Mouse (Mus musculus): ENCODE results near the gene Nectin1. TPM values are rescaled to one million over a fixed set of nuclear protein-coding genes. Genes with fewer than 3 reads are reported as not detected.

Nectin1 gene
- polyA plus RNA-seq, 1 experiment, result 26.4 TPM

DNA sequence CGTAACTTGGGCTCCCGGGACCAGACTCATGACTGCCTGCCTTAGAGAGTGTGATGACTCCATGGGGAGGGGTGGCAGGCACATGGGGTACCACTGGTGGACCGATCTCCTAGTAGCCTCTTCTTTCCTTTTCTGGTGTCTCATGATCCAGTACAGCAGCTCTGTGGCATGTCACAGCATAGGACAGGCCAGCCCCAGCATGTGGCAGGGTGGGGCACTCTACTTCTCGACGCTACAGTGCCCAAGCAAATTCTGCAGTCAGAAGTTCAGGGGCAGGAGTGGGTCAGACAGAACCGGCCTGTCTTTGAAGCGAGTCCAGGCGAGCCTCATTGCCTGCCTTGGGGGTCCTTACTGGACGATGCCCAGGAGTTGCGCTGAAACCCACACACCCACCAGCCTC lies 13.4 kb downstream of the Nectin1 start:
- H3K4me3 ChIP-seq (replicated peaks; ENCODE audit: extremely low read depth, low read depth, low read length), result no peak overlapping the region
- 80% methylated on average over 10 of the region's 10 CpGs for WGBS
- TF ChIP-seq POLR2A (IDR thresholded peaks at IDR 0.05; ENCODE audit: borderline replicate concordance, extremely low read depth, low read depth, low read length) (no peak), CTCF (IDR thresholded peaks at IDR 0.05; ENCODE audit: insufficient read depth, low read length) (no peak)
- H3K4me1 ChIP-seq (ENCODE audit: control insufficient read depth, insufficient read depth, low read length), result no peaks in the 10 kb centered on the region
- no peak for DNase-seq

DNA sequence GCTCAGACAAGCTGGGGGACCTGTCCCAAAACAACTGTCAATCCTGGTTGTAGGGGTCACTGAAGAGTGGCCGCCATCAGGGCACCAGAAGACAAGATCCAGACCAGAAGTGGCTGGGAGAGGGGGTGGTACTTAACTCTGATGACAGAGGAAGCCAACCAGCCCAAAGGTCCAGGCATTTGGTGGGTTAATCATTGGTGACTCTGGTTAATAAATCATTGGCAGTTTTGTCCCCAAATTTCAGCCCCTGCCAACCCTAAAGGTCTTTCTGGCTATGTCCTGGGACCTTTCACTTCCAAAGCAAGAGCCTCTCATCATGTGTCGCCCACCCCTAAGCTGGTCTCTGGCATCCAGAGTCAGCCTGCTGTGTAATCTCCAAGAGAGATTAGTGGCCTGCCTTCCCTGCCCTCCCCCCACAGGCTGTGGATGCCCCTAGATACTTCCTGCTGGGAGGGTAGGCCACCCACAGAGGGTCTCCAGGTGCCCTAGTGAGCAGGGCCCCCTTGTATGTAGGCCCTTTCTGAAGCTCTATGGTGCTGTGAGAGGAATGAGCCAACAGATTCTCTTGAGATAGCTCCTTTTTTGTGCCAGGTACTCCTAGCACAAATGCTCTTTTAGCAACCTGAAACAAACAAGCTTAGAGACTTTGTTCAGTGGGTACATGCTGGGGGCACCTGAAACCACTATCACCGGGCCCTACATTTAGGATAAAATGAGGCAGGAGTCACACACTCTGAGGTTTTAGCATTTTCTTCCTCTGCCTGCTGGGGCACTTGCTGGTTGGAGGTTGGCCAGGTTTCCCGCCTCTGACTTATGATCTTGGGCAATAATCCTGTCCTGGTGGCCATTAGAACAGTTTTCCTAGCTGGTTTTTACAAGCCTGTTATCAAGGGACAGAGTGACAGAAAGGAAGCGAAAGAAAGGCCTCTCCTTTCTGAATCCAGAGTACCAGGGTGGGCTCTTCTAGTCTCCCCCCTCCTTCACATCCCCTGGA lies 14.5 kb downstream of the Nectin1 start:
- Histone ChIP-seq H3K4me1 (ENCODE audit: control insufficient read depth, insufficient read depth, low read length) (no peaks in the 10 kb centered on the region), H3K4me3 (replicated peaks; ENCODE audit: extremely low read depth, low read depth, low read length) (no peak overlapping the region)
- WGBS, result 68% methylated on average over 5 of the region's 5 CpGs
- TF ChIP-seq POLR2A (IDR thresholded peaks at IDR 0.05; ENCODE audit: borderline replicate concordance, extremely low read depth, low read depth, low read length), result no peak
- no peak for TF ChIP-seq CTCF (IDR thresholded peaks at IDR 0.05; ENCODE audit: insufficient read depth, low read length)
- no peak for DNase-seq

DNA sequence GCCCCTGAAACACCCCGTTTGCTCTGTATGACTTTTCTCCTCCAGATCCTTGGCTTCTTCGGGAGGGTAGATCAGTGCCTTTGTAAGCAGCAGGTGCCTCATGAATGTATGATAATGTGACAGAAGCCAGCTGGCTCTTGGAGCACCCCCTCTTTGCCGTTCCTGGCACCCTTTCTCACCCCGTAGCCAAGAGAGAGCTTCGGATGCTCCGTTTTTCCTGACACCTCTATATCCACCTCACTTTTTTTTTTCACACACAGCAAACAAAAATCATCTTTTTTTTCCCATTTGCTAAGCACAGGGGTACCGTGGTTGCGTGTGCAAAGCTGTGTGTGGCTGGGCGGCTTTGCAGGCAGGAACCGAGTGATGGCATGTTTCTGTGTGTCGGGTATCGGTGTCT lies 16.3 kb downstream of the Nectin1 start:
- TF ChIP-seq POLR2A (IDR thresholded peaks at IDR 0.05; ENCODE audit: borderline replicate concordance, extremely low read depth, low read depth, low read length), result no peak
- no peak for TF ChIP-seq CTCF (IDR thresholded peaks at IDR 0.05; ENCODE audit: insufficient read depth, low read length)
- no peaks in the 10 kb centered on the region for H3K4me1 ChIP-seq (ENCODE audit: control insufficient read depth, insufficient read depth, low read length)
- H3K4me3 ChIP-seq (replicated peaks; ENCODE audit: extremely low read depth, low read depth, low read length), result no peak overlapping the region
- WGBS, result 78% methylated on average over 12 of the region's 12 CpGs
- DNase-seq, result no peak

DNA sequence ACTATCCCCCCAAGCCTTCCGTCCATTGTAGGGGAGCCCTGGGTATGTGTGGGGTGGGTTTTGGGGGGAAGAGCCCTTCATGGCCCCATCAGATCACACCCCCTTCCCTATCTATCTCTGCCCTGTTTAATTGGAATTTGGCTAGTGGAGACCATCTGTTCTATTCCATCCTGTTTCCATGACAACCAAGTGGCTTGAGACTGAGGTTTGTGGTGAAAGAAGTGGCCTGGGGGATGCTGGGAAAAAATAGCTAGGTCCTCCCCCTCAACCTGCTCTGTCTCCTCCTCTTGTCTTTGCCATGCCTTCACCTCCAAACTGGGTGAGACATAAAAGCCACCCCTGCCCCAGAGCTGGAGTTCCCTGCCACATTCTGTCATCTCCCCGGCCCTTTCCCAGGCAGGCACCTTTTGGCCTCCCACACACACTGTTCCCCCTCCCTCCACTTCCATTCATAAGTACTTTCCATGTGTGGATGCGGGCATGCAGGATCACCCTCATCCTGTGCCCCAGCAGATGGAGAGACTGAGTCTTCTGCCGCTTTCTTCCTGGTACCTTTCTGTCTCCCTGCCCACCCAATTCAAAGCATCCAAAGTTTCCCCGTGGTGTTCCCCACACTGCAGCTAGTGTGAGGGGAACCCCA lies 17.5 kb downstream of the Nectin1 start:
- Histone ChIP-seq H3K4me3 (replicated peaks; ENCODE audit: extremely low read depth, low read depth, low read length) (no peak overlapping the region), H3K4me1 (ENCODE audit: control insufficient read depth, insufficient read depth, low read length) (no peaks in the 10 kb centered on the region)
- WGBS, result 68% methylated on average over 5 of the region's 5 CpGs
- TF ChIP-seq CTCF (IDR thresholded peaks at IDR 0.05; ENCODE audit: insufficient read depth, low read length) (no peak), POLR2A (IDR thresholded peaks at IDR 0.05; ENCODE audit: borderline replicate concordance, extremely low read depth, low read depth, low read length) (no peak)
- DNase-seq, result no peak

DNA sequence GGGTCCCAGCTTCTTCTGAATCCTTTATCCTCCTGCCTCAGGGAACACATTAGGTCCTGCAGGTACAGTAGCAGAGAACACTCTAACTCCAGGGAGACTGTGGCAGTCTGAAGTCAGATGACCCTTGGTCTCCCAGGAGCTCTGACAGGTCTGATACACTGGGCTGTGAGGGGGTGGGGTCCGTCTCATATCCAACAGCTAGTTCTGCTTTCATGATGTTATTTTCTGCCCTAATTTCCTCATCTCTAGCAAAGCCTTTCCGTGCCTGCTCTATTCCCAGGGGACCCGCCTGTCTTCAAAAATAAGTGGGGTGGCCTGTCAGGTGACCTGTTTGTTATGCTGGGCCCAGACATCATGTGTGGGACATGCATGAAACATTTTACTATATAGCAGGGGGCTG lies 18.2 kb downstream of the Nectin1 start:
- WGBS, result 69% methylated on average over 3 of the region's 3 CpGs
- H3K4me3 ChIP-seq (replicated peaks; ENCODE audit: extremely low read depth, low read depth, low read length), result no peak overlapping the region

DNA sequence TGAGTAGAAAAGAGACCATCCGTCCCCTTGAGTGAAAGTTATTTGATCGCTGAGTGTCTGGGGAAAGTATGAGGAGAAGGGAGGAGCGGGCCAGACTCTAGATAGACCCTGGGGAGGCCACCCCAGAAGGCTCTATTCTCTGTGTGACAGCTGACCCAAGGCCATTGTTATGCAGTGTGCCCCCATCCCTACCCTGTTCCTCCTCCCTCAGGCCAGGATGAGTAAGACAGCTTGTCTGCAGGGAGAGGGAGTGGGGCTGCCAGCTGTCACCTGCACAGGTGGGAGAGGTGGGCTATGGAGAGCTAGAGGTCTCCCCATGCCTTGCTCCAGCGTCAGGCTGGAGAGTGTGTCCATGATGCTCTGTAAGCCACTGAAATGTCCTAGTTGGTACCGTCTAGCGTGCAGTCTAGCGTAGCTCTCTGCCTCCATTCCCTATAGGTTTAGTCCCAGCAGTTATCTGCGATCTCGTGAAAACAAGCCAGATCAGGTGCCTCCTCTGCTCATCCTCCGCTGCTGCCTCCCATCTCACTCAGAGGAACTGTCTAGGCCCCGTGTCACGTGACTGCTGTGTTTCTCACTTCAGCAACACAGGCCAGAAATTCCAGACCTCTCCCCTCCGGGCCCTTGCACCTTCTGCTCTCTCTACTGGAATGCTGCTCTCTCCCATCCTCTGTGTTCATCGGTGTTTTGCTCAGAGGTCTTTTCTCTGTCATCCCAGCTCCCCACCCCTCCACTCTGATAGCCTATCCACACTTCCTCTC lies 21.8 kb downstream of the Nectin1 start:
- no peaks in the 10 kb centered on the region; the same call in 1 of the 2 replicates for H3K4me1 ChIP-seq (ENCODE audit: control insufficient read depth, insufficient read depth, low read length)
- 62% methylated on average over 14 of the region's 14 CpGs for WGBS
- H3K4me3 ChIP-seq (replicated peaks; ENCODE audit: extremely low read depth, low read depth, low read length), result no peak overlapping the region
- DNase-seq, result no peak
- TF ChIP-seq CTCF (IDR thresholded peaks at IDR 0.05; ENCODE audit: insufficient read depth, low read length), result no peak
- no peak for TF ChIP-seq POLR2A (IDR thresholded peaks at IDR 0.05; ENCODE audit: borderline replicate concordance, extremely low read depth, low read depth, low read length)

More for the DNA sequence above, 18.2 kb downstream of the Nectin1 start:
- no peak for DNase-seq
- H3K4me1 ChIP-seq (ENCODE audit: control insufficient read depth, insufficient read depth, low read length), result no peaks in the 10 kb centered on the region
- TF ChIP-seq CTCF (IDR thresholded peaks at IDR 0.05; ENCODE audit: insufficient read depth, low read length), result no peak
- TF ChIP-seq POLR2A (IDR thresholded peaks at IDR 0.05; ENCODE audit: borderline replicate concordance, extremely low read depth, low read depth, low read length), result no peak

DNA sequence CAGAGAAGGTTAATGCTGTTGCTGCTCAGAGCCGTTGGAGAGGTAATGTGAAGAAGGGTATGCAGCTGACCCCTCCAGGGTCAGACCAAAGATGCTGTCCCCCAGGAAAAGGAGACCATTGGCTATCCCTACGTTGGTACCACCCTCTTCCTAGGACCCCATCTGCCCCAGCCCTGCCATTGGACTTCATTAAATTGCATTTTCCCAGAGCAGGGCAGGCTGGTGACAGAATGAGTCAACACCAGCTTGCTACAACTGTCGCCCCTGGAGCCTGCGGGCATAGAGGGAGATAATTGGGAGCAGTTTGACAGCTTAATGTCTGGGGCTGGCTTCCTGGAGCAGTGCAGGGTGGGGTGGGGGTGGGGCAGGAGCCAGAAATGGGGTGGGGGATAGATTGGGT lies 25.0 kb downstream of the Nectin1 start:
- WGBS, result 67% methylated on average over 4 of the region's 4 CpGs
- no peak overlapping the region for H3K4me3 ChIP-seq (replicated peaks; ENCODE audit: extremely low read depth, low read depth, low read length)
- peaks cover 2% of the 10 kb centered on the region; the same call in 1 of the 2 replicates for H3K4me1 ChIP-seq (ENCODE audit: control insufficient read depth, insufficient read depth, low read length)
- TF ChIP-seq POLR2A (IDR thresholded peaks at IDR 0.05; ENCODE audit: borderline replicate concordance, extremely low read depth, low read depth, low read length) (no peak), CTCF (IDR thresholded peaks at IDR 0.05; ENCODE audit: insufficient read depth, low read length) (no peak)
- no peak for DNase-seq

GRCm38 (mm10) chr9:43769228-43769627 lies 25.4 kb downstream of the Nectin1 start:
- 81% methylated on average over 7 of the region's 7 CpGs for WGBS
- H3K4me3 ChIP-seq (replicated peaks; ENCODE audit: extremely low read depth, low read depth, low read length), result no peak overlapping the region
- peaks cover 3% of the 10 kb centered on the region; the same call in 1 of the 2 replicates for H3K4me1 ChIP-seq (ENCODE audit: control insufficient read depth, insufficient read depth, low read length)
- TF ChIP-seq CTCF (IDR thresholded peaks at IDR 0.05; ENCODE audit: insufficient read depth, low read length) (no peak), POLR2A (IDR thresholded peaks at IDR 0.05; ENCODE audit: borderline replicate concordance, extremely low read depth, low read depth, low read length) (no peak)
- no peak for DNase-seq

GRCm38 (mm10) chr9:43769940-43770339 lies 26.2 kb downstream of the Nectin1 start:
- TF ChIP-seq POLR2A (IDR thresholded peaks at IDR 0.05; ENCODE audit: borderline replicate concordance, extremely low read depth, low read depth, low read length) (no peak), CTCF (IDR thresholded peaks at IDR 0.05; ENCODE audit: insufficient read depth, low read length) (no peak)
- no peak for DNase-seq
- Histone ChIP-seq H3K4me1 (ENCODE audit: control insufficient read depth, insufficient read depth, low read length) (peaks cover 3% of the 10 kb centered on the region; the same call in 1 of the 2 replicates), H3K4me3 (replicated peaks; ENCODE audit: extremely low read depth, low read depth, low read length) (no peak overlapping the region)
- WGBS, result 42% methylated on average over 4 of the region's 4 CpGs

All from lung, adult 2 months (tissue).